Mouse (Mus musculus) kidney, adult 9 months (tissue): ENCODE data around the gene Dop1a.

Source experiments
- DNase-seq: peaks from one replicate; pipeline ENCODE4 v3.0.0; 2022

The Dop1a gene

DNA sequence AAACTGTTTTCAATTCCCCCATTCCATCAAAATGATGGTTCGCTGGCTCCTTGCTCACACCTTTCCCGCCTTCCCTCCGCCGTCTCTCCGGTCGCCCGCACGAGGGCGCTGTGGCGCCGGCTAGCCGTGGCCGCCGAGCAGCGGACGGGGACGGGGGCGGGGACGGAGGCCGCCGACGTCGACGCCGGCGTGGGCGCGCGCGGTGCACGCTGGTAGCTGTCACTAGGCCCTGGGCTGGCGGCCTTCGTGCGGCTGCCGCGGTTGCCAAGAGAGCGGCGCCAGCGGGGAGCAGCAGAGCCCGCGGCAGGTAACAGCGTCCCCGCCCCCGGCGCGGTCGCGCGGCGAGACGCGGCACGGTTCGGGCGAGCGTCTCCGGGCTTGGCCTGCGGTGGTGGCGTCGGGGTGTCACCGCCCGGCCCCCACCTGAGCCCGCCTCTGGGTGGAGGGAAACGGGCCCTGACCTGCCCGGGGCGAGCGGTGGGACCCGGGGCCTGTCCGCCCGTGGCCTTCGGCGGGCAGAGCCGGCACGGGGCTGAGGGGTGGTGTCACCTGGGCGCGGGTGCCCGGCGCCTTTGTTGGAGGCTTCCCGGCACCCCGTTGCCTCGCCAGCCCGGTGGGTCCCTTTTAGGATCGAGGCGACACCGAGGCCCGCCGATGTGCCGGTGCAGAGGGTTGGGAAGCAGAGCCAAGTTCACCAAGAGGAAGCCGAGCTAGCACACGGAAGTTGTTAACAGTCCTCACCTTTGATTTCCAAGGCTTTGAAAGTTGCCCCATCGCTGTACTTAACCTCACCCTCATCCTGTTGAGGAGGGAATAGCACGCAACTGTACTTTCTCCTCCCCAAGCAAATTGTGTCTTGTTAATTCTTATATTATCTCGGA lies at the start of gene Dop1a:
Dop1a (plus strand) TSS at position 165 of the 881 bp plus-strand sequence.
- peak; percentile 89 for DNase-seq

DNA sequence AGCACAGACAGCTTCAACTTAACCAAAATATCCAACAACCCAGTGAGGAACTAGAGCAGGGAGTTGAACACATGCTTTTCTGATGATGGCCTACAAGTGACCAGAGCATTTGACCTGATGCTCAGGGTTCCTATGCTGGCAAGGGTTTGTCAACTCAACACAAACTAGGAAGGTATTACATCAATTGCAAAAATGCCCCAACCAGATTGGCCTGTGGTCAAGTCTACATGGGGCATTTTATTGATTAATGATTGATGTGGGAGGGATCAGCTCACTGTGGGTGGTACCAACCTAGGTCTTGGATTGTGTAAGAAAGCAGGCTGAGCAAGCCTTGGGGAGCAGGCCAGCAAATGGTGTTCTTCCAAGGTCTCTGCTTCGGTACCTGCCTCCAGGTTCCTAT lies 49.0 kb upstream of the Dop1a start:
- no peak for DNase-seq

DNA sequence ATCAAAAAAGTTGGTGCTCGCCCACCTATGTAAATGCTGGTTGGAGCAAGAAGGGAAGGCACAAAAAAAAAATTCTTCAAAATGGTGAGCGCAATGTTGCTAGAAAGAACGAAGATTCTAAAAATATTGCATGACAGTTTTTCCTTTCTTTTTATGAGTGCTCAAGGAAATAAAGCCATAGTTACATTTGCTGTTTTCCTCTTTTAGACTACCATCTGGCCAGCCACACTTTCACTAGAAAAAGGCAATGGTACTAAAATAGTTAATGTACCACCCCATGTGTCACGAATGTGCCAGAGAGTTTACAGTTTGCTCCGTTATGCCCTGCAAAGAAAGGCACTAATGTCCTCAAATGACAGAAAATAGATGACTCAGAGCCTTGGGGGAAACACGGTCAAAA lies 47.6 kb upstream of the Dop1a start:
- DNase-seq: no peak

DNA sequence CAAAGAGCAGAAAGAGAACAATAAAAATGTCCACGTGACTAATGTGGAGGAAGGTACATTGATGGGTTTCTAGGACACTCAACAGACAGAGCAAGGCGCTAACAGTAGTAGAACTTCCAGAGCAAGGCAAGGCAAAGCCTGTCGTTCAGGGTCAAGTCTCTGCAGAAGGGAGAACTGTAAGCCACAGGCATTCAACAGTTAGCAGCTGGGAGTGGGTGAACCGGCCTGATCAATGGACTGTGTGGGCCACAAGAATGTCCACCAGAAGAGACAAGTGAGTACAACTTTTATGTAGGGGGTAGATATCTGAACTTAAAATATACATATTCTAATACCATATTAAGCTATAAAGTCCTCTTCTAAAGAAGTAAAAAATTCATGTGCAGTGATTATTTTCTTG lies 43.6 kb upstream of the Dop1a start:
- no peak for DNase-seq

DNA sequence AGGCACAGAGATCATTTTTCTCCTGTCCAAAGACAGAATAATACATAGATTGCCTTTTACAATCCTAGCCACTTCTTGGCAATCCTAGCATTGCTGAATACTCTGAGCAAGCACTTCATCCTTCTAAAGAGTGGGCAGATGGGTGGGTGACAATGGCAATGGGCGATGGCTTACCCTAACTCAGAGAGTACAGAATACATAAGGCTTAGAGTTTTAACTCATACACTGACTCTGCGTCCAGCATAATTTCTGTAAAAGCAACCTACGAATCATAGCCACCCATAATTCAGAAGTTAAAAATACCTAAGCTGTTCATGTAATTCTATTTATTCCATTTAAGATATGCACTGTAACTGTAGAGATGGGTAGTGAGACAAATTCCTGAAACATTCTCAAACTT lies 31.4 kb upstream of the Dop1a start:
- no peak for DNase-seq

DNA sequence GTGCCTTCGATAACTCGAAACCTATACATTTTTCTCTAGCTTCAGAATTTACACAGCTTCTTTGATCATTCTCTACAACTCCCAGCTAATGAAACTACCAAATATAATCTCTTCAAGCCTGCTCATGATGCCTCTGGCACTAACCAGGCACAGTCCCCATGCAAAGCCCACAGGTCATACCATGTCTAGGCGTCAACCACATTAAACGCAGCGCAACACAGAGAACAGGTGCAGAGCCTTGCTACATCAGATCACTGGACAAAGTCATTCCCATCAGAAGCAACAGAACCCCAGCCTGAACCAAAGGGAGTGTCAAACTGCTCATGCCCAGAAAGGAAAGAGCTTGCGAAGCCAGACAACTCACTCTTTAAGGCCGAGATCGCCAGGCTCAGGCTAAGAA lies 30.3 kb upstream of the Dop1a start:
- DNase-seq: no peak

DNA sequence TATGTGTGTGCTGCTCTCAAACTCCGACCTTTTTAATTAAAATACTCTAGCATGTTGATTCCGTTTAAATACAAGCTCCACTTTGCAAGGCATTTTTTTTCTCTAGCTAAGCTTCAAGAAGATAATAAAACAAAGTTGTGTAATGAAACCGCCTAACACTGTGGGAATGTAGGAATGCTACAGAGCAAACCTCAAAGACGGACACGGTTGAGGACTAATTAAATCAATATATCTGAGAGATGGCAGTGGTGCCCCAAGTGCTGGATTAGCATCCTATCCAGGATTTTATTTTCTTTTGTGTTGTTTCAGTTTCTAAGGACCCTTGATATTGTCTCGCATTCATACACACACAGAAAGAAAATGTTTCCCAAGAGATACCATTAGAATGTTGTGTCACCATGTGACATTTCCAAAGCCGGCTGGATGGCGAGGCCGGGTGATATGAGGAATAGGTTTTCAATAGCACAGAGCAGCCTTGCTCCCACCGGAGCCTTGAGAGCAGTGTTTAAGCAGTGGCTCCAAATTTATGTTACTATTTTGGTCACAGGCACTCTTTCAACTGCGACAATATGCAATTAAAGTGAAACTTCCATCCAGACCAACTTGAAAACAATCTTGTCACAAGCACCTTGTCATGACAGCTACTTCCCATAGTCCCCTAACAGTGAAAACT lies 28.5 kb upstream of the Dop1a start:
- DNase-seq: no peak

DNA sequence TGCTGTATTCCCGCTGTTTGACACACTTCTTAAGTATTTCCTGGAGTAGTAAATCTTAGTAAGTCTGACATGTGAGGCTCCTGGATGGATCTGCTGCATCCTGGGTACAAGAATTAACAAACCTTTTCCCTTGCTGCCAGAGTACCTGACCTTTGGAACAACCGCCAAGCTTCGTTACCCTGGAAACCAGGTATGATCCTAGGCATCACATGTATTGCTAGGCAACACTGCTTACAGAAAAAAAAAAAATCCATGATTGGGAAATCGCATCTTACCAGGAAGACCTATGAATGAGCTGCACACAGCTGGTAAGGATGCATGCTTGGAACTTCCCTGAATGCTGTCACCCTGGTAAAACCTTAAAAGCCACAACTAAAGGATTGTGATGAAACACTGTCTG lies 24.7 kb upstream of the Dop1a start:
- DNase-seq: no peak

DNA sequence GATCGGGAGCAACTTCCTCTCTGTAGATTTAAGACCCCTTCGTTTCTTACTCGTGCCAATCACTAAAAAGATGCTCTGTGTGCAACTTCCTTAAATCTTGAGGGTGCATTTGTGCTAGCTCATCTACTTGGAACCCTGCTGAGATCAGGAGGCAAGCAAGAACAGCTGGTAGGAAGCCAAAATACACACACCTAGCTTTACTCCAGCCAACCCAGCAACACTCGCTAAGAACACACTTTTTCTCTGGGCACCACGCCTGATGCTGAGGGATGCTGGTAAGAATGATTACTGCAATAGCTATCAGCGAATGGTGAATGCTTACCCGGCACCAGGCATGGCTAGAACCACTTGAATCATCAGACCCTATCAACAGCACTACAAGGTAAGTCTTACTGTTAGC lies 20.1 kb upstream of the Dop1a start:
- no peak for DNase-seq

DNA sequence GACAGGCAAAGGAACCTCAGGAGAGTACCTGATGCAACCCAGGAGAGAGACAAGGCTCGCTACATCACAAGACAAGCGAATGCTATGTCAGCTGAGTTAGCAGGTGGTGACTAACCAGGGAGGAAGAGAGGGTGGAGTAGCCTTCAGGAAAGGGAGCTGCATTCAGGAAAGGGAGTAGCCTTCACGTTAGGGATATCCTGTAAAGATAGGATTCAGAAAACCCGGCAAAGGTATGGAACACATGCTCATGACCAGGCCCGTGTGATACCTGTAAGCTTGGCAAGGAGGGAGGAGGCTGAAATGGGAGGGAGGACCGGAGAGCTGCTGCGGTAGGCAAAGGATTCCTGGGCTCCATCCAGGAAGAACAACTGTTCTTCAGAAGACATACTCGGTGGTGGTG lies 19.5 kb upstream of the Dop1a start:
- DNase-seq: no peak

DNA sequence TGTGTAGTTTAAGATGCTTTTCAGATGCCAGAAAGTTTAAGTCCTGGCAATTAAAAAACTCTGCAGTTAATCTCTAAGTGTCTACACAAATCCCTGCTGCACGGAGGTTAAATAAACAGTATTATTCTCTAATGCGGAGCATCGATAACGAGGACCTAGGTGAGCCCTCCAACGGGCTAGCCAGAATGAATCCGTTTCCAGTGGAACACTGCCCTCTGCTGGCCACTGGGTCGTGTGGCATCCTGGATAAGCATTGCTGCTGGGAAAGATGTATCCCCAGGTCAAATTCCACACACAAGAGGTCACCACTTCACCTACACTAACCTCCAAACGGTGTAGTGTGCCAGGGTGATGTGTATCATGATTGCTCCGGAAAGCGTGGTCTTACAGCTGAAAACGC lies 17.4 kb upstream of the Dop1a start:
- peak; percentile 71 for DNase-seq

DNA sequence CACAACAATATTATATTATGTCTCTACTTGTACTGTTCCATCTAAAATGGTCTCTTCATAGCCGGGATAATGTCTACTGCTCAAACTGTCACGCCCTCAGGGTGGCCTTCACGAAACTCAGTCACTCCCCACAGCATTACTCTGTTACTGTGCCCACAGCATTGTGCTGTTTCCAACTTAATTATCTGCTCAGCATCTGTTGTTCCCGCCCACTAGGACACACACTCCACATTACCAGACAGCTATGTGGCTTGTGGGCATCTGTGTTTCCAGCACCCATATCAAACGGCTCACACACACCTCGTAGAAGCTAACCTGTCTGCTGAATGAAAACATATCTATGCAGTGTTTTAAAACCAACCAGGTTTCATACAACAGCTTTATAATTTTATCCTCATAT lies 15.9 kb upstream of the Dop1a start:
- no peak for DNase-seq

DNA sequence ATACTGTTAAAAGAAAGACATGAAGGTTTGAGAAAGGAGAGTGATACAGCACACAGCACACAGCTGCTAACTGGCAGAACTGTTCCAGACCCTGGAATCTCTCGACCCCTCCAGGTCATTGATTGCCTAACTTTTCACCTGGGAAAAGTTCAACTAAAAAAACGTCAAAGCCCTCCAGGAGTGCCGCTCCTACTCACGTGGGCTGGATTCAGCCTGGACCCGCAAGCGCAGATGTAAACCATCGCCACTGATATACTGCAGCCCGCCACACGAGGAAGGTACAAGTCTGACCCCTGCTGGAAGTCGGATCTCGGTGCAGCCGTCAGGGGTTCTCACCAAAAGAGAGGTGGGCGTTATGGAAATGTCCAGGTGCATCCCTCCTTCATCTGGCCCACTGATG lies 15.3 kb upstream of the Dop1a start:
- peak; percentile 41 for DNase-seq

DNA sequence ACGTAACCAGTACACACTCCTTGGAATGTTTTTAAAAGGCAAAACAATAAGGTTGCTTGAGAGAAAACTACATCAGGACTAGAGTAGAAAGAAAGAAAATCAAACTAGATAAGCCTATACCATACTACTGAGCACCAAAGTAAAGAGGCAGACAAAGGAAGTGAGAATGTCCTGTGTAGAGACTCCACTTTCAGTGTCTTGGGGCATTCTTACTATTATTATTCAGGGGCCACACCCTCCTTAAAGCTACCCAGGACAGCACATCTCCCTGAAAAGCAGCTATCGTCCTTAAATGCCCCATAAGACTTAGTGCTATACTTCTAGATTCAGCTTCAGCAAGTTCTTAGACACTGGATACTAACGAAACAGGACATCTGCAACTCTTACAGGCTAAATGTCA lies 13.3 kb upstream of the Dop1a start:
- no peak for DNase-seq

DNA sequence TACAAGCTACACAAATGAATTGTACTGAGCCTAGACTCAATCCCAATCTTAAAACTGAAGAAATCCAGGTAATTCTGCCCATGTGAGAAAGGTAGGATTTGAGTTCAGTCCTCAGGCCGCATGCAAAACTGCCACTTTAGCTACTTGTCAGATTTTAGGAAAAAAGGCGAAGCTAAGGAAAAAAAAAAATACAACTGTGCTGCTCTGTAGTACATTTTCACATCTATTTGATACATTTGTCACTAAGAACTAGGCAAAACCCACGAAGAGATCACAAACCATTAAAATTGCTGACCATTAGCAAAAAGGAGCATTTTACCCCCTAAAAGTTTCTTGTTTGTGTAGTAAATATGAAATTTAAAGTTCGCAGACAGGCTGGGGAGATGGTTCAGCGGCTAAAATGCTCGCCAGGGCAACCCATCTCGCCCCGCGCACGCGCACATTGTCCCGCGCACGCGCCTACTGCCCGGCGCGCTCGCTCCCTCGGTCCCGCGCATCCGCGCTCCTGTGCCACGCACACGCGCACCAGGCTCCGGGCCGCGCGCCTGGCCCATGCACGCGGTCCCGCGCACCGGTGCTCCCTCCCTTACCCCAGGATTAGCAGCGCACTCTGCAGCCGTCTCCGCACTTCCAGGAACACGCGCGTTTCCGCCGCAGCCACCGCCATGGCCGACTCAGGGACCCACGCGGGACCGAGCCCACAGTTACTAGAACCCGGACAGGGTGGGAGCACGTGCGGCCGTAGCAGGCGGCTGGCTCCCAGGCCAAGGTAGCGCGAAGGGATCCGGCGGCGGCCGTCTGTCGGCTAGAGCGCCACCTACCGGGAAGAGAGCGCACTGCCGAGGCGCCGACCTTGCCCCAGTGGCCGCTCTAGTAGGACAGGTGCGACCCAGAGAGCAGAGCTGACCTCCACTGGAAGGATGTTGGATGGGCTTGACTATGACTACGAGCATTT lies 2.5 kb upstream of the Dop1a start, which contains the start of gene Ube2cbp:
Ube2cbp (minus strand) TSS at position 800 of the 955 bp plus-strand sequence.
- DNase-seq: peak; percentile 91

DNA sequence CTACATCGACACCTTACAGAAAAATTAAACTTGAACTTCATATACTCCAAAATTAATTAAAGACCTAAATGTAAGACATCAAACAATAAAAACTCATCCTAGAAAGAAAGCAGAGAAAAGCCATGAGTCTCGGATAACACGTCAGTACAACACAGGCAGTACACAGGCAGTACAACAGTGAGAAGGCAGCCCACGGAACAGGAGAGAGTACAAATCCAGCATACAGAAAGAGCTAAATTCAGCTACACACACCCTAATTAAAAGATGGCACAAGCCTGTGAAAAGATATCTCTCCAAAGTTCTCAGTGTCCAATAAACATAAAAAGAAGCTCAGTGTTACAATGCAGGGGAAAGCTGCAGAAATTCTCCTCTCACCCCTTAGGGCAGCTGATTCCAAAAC lies 9.0 kb downstream of the Dop1a start:
- DNase-seq: no peak

DNA sequence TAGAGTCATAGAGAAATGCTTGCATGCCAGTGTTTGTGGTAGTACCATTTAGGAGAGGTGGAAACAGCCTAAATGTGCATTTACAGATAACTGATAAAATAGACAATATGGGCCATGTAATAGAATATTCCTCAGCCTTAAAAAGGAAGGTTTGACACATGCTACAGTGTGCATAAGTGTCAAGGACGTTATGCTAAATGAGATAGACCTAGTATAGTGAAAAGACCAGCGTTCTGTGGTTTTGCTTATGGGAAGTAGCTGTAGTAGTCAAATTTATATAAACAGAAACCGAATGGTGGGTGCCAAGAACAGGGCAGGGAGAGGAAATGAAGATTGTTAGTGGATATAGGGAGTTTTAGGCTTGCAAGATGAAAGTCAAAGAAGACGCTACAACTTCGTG lies 9.8 kb downstream of the Dop1a start:
- no peak for DNase-seq

DNA sequence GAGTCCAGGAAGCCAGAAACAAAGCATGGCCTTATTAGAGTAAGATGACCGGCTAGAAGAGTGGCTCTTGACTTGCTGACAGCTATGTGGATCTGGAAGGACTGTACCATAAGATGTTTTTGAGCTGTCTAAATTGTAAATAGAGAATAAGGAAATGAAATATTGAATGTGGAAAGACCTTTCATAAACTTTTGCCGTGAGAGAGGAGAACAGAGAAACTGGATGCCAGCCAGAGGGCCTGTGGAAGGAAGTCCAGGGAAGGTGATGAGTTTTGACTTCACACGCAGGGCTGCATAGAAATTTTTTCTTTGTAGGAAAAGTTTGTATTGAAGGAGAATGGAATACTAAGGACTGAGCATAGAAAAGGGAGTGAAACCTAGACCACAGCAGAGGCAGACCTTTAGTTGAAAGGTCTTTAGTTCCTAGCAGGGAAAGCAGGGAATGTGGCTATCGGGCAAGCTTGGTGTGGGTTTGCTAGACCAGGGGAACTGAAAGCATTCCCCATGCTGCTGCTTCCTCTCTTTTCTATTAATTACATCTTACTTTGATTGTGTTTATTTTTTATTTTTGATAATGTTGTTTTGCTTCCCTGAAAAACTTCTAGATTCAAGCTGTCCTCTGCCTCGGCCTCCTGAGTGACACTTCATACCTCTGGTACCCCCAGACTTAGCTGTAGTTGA lies 11.6 kb downstream of the Dop1a start:
- DNase-seq: no peak

DNA sequence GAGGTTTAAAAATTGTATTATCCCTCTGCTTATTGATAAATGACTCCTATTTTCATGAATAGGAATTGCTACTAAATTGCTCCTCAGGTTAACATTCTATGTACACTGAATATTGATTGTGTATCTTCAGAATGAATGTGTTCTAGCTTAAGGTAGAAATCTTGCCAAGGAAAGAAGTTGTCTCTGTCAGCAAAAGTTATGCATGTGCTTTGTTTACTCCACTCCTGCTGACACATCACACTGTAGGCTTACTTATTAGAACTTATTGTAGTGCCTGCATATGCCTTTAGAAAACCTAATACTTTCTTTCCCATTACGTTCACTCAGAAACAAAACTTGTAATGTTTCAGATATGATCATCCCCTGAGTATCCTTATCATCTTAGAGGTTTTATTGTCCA lies 15.3 kb downstream of the Dop1a start:
- DNase-seq: peak; percentile 52

DNA sequence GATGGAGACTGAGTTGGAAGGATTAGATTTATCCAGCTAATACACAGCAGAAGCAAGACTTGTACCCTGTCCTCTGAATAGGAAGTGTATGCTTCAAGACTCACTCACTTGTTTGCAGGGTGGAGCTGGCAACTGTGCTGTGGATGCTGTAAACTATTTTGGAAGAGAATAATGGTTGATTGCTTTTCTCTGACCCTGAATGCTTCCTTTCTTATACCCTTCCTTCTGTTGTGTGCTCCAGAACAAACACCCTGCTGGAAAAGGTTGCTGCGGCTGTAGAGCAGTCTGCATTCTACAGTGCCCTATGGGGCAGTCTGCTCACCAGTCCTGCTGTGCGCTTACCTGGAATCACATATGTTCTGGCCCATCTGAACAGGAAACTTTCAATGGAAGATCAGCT lies 24.8 kb downstream of the Dop1a start:
- no peak for DNase-seq

DNA sequence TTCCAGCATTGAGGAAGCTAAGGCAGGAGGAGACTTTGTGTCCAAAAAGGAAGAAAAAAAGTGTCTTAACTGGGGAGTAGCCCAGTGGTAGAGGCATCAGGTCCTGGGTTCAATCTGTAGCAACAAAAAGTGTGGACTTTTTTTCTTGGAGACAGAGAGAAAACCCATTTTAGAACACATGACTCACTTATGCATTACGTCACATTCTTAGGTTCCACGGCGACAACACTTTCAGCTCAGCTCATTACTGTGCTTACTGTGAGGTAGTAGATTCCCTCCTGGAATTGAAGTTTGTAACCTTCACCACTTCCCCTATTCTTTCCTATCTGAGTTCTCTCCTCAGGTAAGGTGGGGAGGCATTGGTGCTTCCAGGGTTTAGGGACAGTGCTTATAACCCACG lies 29.3 kb downstream of the Dop1a start:
- DNase-seq: no peak

DNA sequence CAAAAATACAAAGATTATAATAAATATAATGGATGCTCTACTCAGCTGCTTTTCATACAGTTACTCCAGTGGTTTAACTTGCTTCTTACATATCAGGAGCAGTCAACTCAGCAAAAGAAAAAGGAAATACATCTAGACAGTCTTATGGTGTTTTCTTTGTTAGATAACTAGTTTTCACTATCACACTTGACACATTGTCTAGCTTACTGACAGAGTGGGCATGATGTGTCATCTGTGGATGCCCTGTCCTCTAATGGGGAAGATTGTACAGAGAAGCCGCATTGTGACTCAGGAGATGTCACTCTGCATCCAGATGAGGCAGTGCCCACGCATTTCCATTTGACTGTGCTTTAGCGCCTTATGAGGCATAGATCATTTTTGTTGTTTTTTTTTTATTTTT lies 32.1 kb downstream of the Dop1a start:
- no peak for DNase-seq

DNA sequence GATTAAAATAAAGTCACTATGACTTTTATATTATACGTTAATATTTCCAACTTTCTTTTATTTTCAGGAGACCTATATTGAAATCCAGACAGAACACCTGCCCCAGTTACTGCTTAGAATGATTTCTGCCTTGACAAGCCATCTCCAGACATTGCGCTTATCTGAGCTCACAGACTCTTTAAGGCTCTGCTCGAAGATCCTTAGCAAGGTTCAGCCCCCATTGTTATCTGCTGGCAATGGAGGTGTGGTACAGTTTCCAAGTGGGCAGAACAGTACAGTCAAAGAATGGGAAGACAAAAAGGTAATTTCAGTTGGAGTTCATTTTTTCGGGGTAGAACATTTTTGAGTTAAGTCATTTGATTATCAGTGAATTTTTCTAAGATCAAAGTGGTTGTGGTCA lies 40.5 kb downstream of the Dop1a start:
- no peak for DNase-seq
